10 mouse cellular contexts compared by ENCODE assay signal in genomic region chr7:25380392-25381283, GRCm38 (mm10). TPM values are rescaled to one million over a fixed set of nuclear protein-coding genes. Genes with fewer than 3 reads are reported as not detected.
DNase-seq lines count a peak whose midpoint lies in the region; ATAC-seq and TF ChIP-seq lines count a peak whose summit lies in the region.
"Had no signal": no experiment of that assay in that cellular context is flagged by ENCODE, and none has a peak within 500 bp of the region (broad histone marks: within the 10 kb centered on the region; RNA-seq: fewer than 3 reads in every experiment).

No protein-coding gene starts in this region.

- H3K27ac ChIP-seq in gastrocnemius, adult 2 months: no peak overlapping the region
- H3K27ac ChIP-seq in hindbrain, postnatal 0 days: no peak overlapping the region
- no peak overlapping the region for H3K27ac ChIP-seq in midbrain, embryonic 16.5 days (ENCODE audit: low read length)

- no peak; the same call in 1 of the 2 replicates for ATAC-seq in hindbrain, postnatal 0 days
- ATAC-seq in midbrain, embryonic 16.5 days: no peak

- peaks cover 15% of the 10 kb centered on the region; the same call in 1 of the 2 replicates for H3K4me1 ChIP-seq in hindbrain, postnatal 0 days (ENCODE audit: insufficient read depth, low read length)
- peaks cover 12% of the 10 kb centered on the region for H3K4me1 ChIP-seq in midbrain, embryonic 16.5 days (ENCODE audit: control insufficient read depth, insufficient read depth, low read length)

- no peaks in the 10 kb centered on the region for H3K27me3 ChIP-seq in hindbrain, postnatal 0 days (ENCODE audit: insufficient read depth, low read length)
- H3K27me3 ChIP-seq in midbrain, embryonic 16.5 days (ENCODE audit: control insufficient read depth, insufficient read depth, low read depth, low read length): no peaks in the 10 kb centered on the region

- intact Hi-C loops in gastrocnemius, adult 2 months (cut with DNase I): loop anchor here (5.0 kb wide), 1 partner anchor 63 kb away; the partner anchor contains the start of gene Megf8

- no peaks in the 10 kb centered on the region for H3K9me3 ChIP-seq in hindbrain, postnatal 0 days (ENCODE audit: low read length)
- H3K9me3 ChIP-seq in midbrain, embryonic 16.5 days (replicated peaks; ENCODE audit: control insufficient read depth, low read length, poor library complexity, severe bottlenecking): no peaks in the 10 kb centered on the region

- peaks cover 17% of the 10 kb centered on the region for H3K36me3 ChIP-seq in hindbrain, postnatal 0 days (ENCODE audit: insufficient read depth, low read length)
- peaks cover 12% of the 10 kb centered on the region for H3K36me3 ChIP-seq in midbrain, embryonic 16.5 days (ENCODE audit: control insufficient read depth, insufficient read depth, low read length)

- 70% methylated on average over 18 of the region's 18 CpGs for WGBS in hindbrain, postnatal 0 days
- 64% methylated on average over 18 of the region's 18 CpGs for WGBS in midbrain, embryonic 16.5 days

- DNase-seq in gastrocnemius, adult 2 months: no peak
- no peak for DNase-seq in gastrocnemius, postnatal 4 days (ENCODE audit: low spot score in 2 of 2)
- peak; percentile 32 for DNase-seq in ES-CJ7 (ENCODE audit: low read depth, low spot score)
- DNase-seq in hindbrain, postnatal 0 days (ENCODE audit: low spot score): no peak
- no peak for DNase-seq in ovary, postnatal 36 days (ENCODE audit: low spot score)
- DNase-seq in right cerebral cortex, adult 18-20 months: no peak
- DNase-seq in urinary bladder, postnatal 10 days (ENCODE audit: low spot score): no peak

- no peak for TF ChIP-seq CTCF in gastrocnemius, adult 2 months (IDR thresholded peaks at IDR 0.05)
- TF ChIP-seq CTCF in hindbrain, postnatal 0 days (IDR thresholded peaks at IDR 0.05; ENCODE audit: low read depth): 0 out of 2 replicates have a peak, but pooled peaks have one; percentile 2

- H3K4me3 ChIP-seq in gastrocnemius, adult 2 months: peak overlapping the region; percentile 60; the same call in 1 of the 2 replicates
- H3K4me3 ChIP-seq in hindbrain, postnatal 0 days (ENCODE audit: low read length): no peak overlapping the region
- no peak overlapping the region for H3K4me3 ChIP-seq in midbrain, embryonic 16.5 days (ENCODE audit: low read depth, low read length)
- H3K4me3 ChIP-seq: myocyte had no signal

- H3K9ac ChIP-seq in hindbrain, postnatal 0 days (replicated peaks; ENCODE audit: low read length): no peak overlapping the region
- H3K9ac ChIP-seq in midbrain, embryonic 16.5 days (ENCODE audit: low read depth, low read length): peak overlapping the region; percentile 17; the same call in 1 of the 2 replicates

- peak overlapping the region; percentile 55 for H3K4me2 ChIP-seq in hindbrain, postnatal 0 days (ENCODE audit: low read depth, low read length)
- no peak overlapping the region; the same call in 1 of the 2 replicates for H3K4me2 ChIP-seq in midbrain, embryonic 16.5 days (ENCODE audit: low read length)

RNA-seq across cellular contexts. Expression of gene Cnfn, which starts 11.1 kb away (rescaled TPM):
- total RNA-seq in gastrocnemius, adult 2 months (2021): not detected
- not detected for total RNA-seq in gastrocnemius, postnatal 4 days (2021)
- not detected in 2 replicates for total RNA-seq in hindbrain, postnatal 0 days (2014; rRNA removed)
- polyA plus RNA-seq in hindbrain, postnatal 0 days (2015; fragmentation: Nextera tagmentation; extraction: Ambion mirVana): 0.30 and 0.89 TPM in 2 replicates
- not detected in 2 replicates for polyA plus RNA-seq in midbrain, embryonic 16.5 days (2015; fragmentation: Nextera tagmentation; extraction: Ambion mirVana)
- polyA plus RNA-seq: cortical plate, adult 2 months; myocyte had no signal

RNA-seq across cellular contexts. Expression of gene Lipe, which starts 17.9 kb away (rescaled TPM):
- total RNA-seq in gastrocnemius, adult 2 months (2021): 10 to 100 TPM; 13.4 to 17.9 TPM
- 10 to 100 TPM; 25.4 to 37.7 TPM for total RNA-seq in gastrocnemius, postnatal 4 days (2021)
- total RNA-seq in hindbrain, postnatal 0 days (2014; rRNA removed): 9.6 and 18.7 TPM in 2 replicates
- 7.8 and 9.1 TPM in 2 replicates for polyA plus RNA-seq in hindbrain, postnatal 0 days (2015; fragmentation: Nextera tagmentation; extraction: Ambion mirVana)
- 9.8 and 12.5 TPM in 2 replicates for polyA plus RNA-seq in midbrain, embryonic 16.5 days (2015; fragmentation: Nextera tagmentation; extraction: Ambion mirVana)

RNA-seq across cellular contexts. Expression of gene Cxcl17, which starts 32.0 kb away (rescaled TPM):
- not detected for total RNA-seq in gastrocnemius, adult 2 months (2021)
- total RNA-seq in gastrocnemius, postnatal 4 days (2021): not detected
- not detected in 2 replicates for total RNA-seq in hindbrain, postnatal 0 days (2014; rRNA removed)
- 0.66 and 0.82 TPM in 2 replicates for polyA plus RNA-seq in hindbrain, postnatal 0 days (2015; fragmentation: Nextera tagmentation; extraction: Ambion mirVana)
- 0.48 and 1.0 TPM in 2 replicates for polyA plus RNA-seq in midbrain, embryonic 16.5 days (2015; fragmentation: Nextera tagmentation; extraction: Ambion mirVana)
- polyA plus RNA-seq: cortical plate, adult 2 months had no signal
